Mouse (Mus musculus) neutrophil, adult 59 days (primary cell): Measurements from ENCODE around the gene Guf1. TPM values are rescaled to one million over a fixed set of nuclear protein-coding genes. Genes with fewer than 3 reads are reported as not detected.

ENCODE experiments used
- total RNA-seq, 2 experiments: library from RNA; stranded (reverse); gene quantifications; 1 replicate in 1 of 2; 2 replicates in 1 of 2; pipeline ENCODE4 v1.2.4; 2023

The Guf1 gene
- total RNA-seq: 10 to 100 TPM in 1 of 2 experiments, 1 to 10 TPM in 1; 8.4 to 10.5 TPM

GRCm38 (mm10) chr5:69556628-69557403, at the start of gene Guf1:
TSS of gene Guf1 (plus strand) at chr5:69556923.

GRCm38 (mm10) chr5:69542489-69542888, 14.2 kb upstream of the Guf1 start, which contains the start of gene Yipf7:
TSS of gene Yipf7 (minus strand) at chr5:69542648.

GRCm38 (mm10) chr5:69591640-69592461, 35.1 kb downstream of the Guf1 start, which contains the start of gene Gnpda2:
TSS of gene Gnpda2 (minus strand) at chr5:69592340.

Other genes with a start within 250 kb of the Guf1 start
- gene Kctd8, start 215.2 kb upstream of the Guf1 start, total RNA-seq: not detected
- not detected for gene Yipf7, start 14.3 kb upstream of the Guf1 start, total RNA-seq
- gene Gnpda2, start 35.4 kb downstream of the Guf1 start, total RNA-seq: 1 to 10 TPM; 4.9 to 5.5 TPM